Mouse (Mus musculus): ENCODE measurements at regions not wholly inside any gene's neighbourhood (a gene's known extent, or its start where the extent isn't known, plus 50 kb on each side); places are given as distances from the start of the nearest gene placed in this dataset.

DNA sequence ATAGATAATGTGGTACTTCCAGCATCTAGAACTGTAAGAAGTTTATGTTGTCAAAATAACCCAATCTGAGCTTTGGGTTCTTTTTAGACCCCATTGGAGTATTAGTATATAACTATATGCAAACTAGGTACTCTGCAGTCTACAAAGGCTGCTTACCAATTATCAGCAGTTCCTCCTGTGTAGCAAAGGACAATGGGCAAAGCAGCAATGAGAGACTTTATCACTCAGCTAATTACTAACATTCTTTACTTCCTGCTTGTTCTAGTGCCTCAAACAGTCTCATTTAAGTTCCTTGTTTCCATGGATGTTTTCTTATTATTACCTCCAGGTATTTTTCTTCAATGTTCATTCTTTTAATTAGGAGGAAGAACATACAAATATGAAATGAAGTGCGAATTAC, 312.5 kb upstream of the Klf6 start:
- TF ChIP-seq POLR2A (IDR thresholded peaks at IDR 0.05; ENCODE audit: low read depth, low read length) (no peak), CTCF (IDR thresholded peaks at IDR 0.05; ENCODE audit: extremely low read depth, insufficient read depth, insufficient read length, insufficient replicate concordance) (no peak)
- no peak overlapping the region for H3K4me3 ChIP-seq (ENCODE audit: extremely low read depth, insufficient read depth, insufficient read length)
- WGBS = 93% methylated on average over 1 of the region's 1 CpGs

GRCm38 (mm10) chr13:5549175-5549574, 312.1 kb upstream of the Klf6 start:
- no peak overlapping the region for H3K4me3 ChIP-seq (ENCODE audit: extremely low read depth, insufficient read depth, insufficient read length)
- WGBS = 88% methylated on average over 4 of the region's 4 CpGs
- no peaks in the 10 kb centered on the region for H3K27me3 ChIP-seq (ENCODE audit: control insufficient read depth, insufficient read depth, low read length)
- TF ChIP-seq CTCF (IDR thresholded peaks at IDR 0.05; ENCODE audit: extremely low read depth, insufficient read depth, insufficient read length, insufficient replicate concordance) (no peak), POLR2A (IDR thresholded peaks at IDR 0.05; ENCODE audit: low read depth, low read length) (no peak)
- no peaks in the 10 kb centered on the region for H3K4me1 ChIP-seq (ENCODE audit: control insufficient read depth, insufficient read depth, insufficient read length)
- no peak overlapping the region for H3K27ac ChIP-seq (ENCODE audit: insufficient read depth, low read length)
- H3K36me3 ChIP-seq (ENCODE audit: control insufficient read depth, insufficient read depth, low read length) = no peaks in the 10 kb centered on the region
- no peak for DNase-seq (ENCODE audit: low read depth in 1 of 2, low spot score in 2 of 2)

More for the DNA sequence above, 312.5 kb upstream of the Klf6 start:
- no peak for DNase-seq (ENCODE audit: low read depth in 1 of 2, low spot score in 2 of 2)
- Histone ChIP-seq H3K27ac (ENCODE audit: insufficient read depth, low read length) (no peak overlapping the region), H3K4me1 (ENCODE audit: control insufficient read depth, insufficient read depth, insufficient read length) (no peaks in the 10 kb centered on the region), H3K27me3 (ENCODE audit: control insufficient read depth, insufficient read depth, low read length) (no peaks in the 10 kb centered on the region), H3K36me3 (ENCODE audit: control insufficient read depth, insufficient read depth, low read length) (no peaks in the 10 kb centered on the region)

DNA sequence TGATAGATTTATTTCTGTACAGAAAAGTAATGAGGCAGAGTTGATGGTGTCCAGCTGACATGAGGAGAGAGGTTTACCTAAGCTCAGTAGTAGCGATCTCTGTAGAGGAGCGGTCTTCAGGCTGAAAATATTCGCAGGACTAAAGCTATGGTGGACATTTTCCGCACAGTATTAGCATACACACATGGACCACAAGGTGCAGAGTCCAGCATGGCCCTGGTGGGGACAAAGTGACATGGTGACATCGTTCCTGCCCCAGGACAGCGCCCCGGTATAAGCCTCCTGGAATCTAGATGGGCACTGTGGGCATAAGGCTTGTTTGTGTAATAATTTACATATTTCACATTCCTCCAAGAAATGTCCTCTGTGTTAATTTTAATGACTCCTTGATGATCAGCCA, 311.5 kb upstream of the Klf6 start:
- 93% methylated on average over 7 of the region's 7 CpGs for WGBS
- TF ChIP-seq POLR2A (IDR thresholded peaks at IDR 0.05; ENCODE audit: low read depth, low read length) (no peak), CTCF (IDR thresholded peaks at IDR 0.05; ENCODE audit: extremely low read depth, insufficient read depth, insufficient read length, insufficient replicate concordance) (no peak)
- Histone ChIP-seq H3K27ac (ENCODE audit: insufficient read depth, low read length) (no peak overlapping the region), H3K36me3 (ENCODE audit: control insufficient read depth, insufficient read depth, low read length) (no peaks in the 10 kb centered on the region), H3K27me3 (ENCODE audit: control insufficient read depth, insufficient read depth, low read length) (no peaks in the 10 kb centered on the region), H3K4me3 (ENCODE audit: extremely low read depth, insufficient read depth, insufficient read length) (no peak overlapping the region), H3K4me1 (ENCODE audit: control insufficient read depth, insufficient read depth, insufficient read length) (no peaks in the 10 kb centered on the region)
- no peak for DNase-seq (ENCODE audit: low read depth in 1 of 2, low spot score in 2 of 2)

GRCm38 (mm10) chr13:5550354-5550753, 310.9 kb upstream of the Klf6 start:
- Histone ChIP-seq H3K27ac (ENCODE audit: insufficient read depth, low read length) (no peak overlapping the region), H3K4me3 (ENCODE audit: extremely low read depth, insufficient read depth, insufficient read length) (no peak overlapping the region), H3K4me1 (ENCODE audit: control insufficient read depth, insufficient read depth, insufficient read length) (no peaks in the 10 kb centered on the region), H3K27me3 (ENCODE audit: control insufficient read depth, insufficient read depth, low read length) (no peaks in the 10 kb centered on the region), H3K36me3 (ENCODE audit: control insufficient read depth, insufficient read depth, low read length) (no peaks in the 10 kb centered on the region)
- 100% methylated on average over 3 of the region's 3 CpGs for WGBS
- TF ChIP-seq CTCF (IDR thresholded peaks at IDR 0.05; ENCODE audit: extremely low read depth, insufficient read depth, insufficient read length, insufficient replicate concordance) (no peak), POLR2A (IDR thresholded peaks at IDR 0.05; ENCODE audit: low read depth, low read length) (no peak)
- no peak for DNase-seq (ENCODE audit: low read depth in 1 of 2, low spot score in 2 of 2)

- 94% methylated on average over 4 of the region's 4 CpGs for WGBS
- Histone ChIP-seq H3K36me3 (ENCODE audit: control insufficient read depth, insufficient read depth, low read length) (no peaks in the 10 kb centered on the region), H3K27ac (ENCODE audit: insufficient read depth, low read length) (no peak overlapping the region), H3K4me1 (ENCODE audit: control insufficient read depth, insufficient read depth, insufficient read length) (no peaks in the 10 kb centered on the region), H3K4me3 (ENCODE audit: extremely low read depth, insufficient read depth, insufficient read length) (no peak overlapping the region), H3K27me3 (ENCODE audit: control insufficient read depth, insufficient read depth, low read length) (no peaks in the 10 kb centered on the region)
- no peak for TF ChIP-seq POLR2A (IDR thresholded peaks at IDR 0.05; ENCODE audit: low read depth, low read length)
- no peak for TF ChIP-seq CTCF (IDR thresholded peaks at IDR 0.05; ENCODE audit: extremely low read depth, insufficient read depth, insufficient read length, insufficient replicate concordance)
- no peak for DNase-seq (ENCODE audit: low read depth in 1 of 2, low spot score in 2 of 2)
Observed at GRCm38 (mm10) chr13:5551131-5551530, 310.2 kb upstream of the Klf6 start.

GRCm38 (mm10) chr13:5553461-5553860, 307.8 kb upstream of the Klf6 start:
- Histone ChIP-seq H3K27ac (ENCODE audit: insufficient read depth, low read length) (no peak overlapping the region), H3K27me3 (ENCODE audit: control insufficient read depth, insufficient read depth, low read length) (no peaks in the 10 kb centered on the region), H3K4me1 (ENCODE audit: control insufficient read depth, insufficient read depth, insufficient read length) (no peaks in the 10 kb centered on the region), H3K36me3 (ENCODE audit: control insufficient read depth, insufficient read depth, low read length) (no peaks in the 10 kb centered on the region), H3K4me3 (ENCODE audit: extremely low read depth, insufficient read depth, insufficient read length) (no peak overlapping the region)
- no peak for DNase-seq (ENCODE audit: low read depth in 1 of 2, low spot score in 2 of 2)
- TF ChIP-seq CTCF (IDR thresholded peaks at IDR 0.05; ENCODE audit: extremely low read depth, insufficient read depth, insufficient read length, insufficient replicate concordance) = no peak
- no peak for TF ChIP-seq POLR2A (IDR thresholded peaks at IDR 0.05; ENCODE audit: low read depth, low read length)

GRCm38 (mm10) chr13:5558095-5558494, 303.2 kb upstream of the Klf6 start:
- Histone ChIP-seq H3K4me3 (ENCODE audit: extremely low read depth, insufficient read depth, insufficient read length) (no peak overlapping the region), H3K27ac (ENCODE audit: insufficient read depth, low read length) (no peak overlapping the region), H3K36me3 (ENCODE audit: control insufficient read depth, insufficient read depth, low read length) (no peaks in the 10 kb centered on the region), H3K4me1 (ENCODE audit: control insufficient read depth, insufficient read depth, insufficient read length) (no peaks in the 10 kb centered on the region), H3K27me3 (ENCODE audit: control insufficient read depth, insufficient read depth, low read length) (no peaks in the 10 kb centered on the region)
- TF ChIP-seq CTCF (IDR thresholded peaks at IDR 0.05; ENCODE audit: extremely low read depth, insufficient read depth, insufficient read length, insufficient replicate concordance) (no peak), POLR2A (IDR thresholded peaks at IDR 0.05; ENCODE audit: low read depth, low read length) (no peak)
- DNase-seq (ENCODE audit: low read depth in 1 of 2, low spot score in 2 of 2) = no peak
